Mouse (Mus musculus): ENCODE measurements around the gene Card11.

Card11 gene

DNA sequence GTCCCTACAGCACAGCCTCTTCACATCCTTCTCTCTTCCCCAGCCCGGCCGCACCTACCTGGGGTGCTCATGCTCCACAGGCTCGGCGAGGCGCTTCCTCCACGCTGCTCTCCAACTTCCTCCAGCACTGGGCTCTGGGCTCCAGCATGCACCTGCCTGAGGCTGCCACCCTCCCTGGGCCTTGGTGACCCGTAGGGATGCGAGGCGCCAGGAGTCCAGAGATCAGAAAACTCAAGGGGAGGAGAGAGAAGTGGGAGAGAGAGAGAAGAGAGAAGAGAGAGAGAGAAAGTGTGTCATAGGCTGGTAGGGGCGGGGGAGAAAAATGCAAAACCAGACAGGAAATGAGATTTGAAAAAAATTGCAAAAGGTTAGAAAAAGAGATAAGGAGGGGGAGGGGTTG, at the start of gene Card11:
TSS of gene Card11 (minus strand) at position 234 of the 400 bp plus-strand sequence.
- no peak for DNase-seq (ENCODE audit: low spot score in 2 of 2)

GRCm38 (mm10) chr5:141047651-141048218, 47.4 kb upstream of the Card11 start:
- no peak for DNase-seq (ENCODE audit: low spot score in 2 of 2)

GRCm38 (mm10) chr5:141044976-141045375, 44.6 kb upstream of the Card11 start:
- no peak for DNase-seq (ENCODE audit: low spot score in 2 of 2)

GRCm38 (mm10) chr5:141043654-141044447, 43.5 kb upstream of the Card11 start:
- DNase-seq (ENCODE audit: low spot score in 2 of 2), result peak; percentile 32 to 42

- DNase-seq (ENCODE audit: low spot score in 2 of 2), result no peak
Measured at GRCm38 (mm10) chr5:141042406-141042805, 42.0 kb upstream of the Card11 start.

GRCm38 (mm10) chr5:141040846-141041245, 40.5 kb upstream of the Card11 start:
- no peak for DNase-seq (ENCODE audit: low spot score in 2 of 2)

- DNase-seq (ENCODE audit: low spot score in 2 of 2), result no peak
Measured at GRCm38 (mm10) chr5:141038342-141038741, 38.0 kb upstream of the Card11 start.

GRCm38 (mm10) chr5:141035346-141035745, 35.0 kb upstream of the Card11 start:
- DNase-seq (ENCODE audit: low spot score in 2 of 2), result no peak

- DNase-seq (ENCODE audit: low spot score in 2 of 2), result no peak
Measured at GRCm38 (mm10) chr5:141034301-141034700, 33.9 kb upstream of the Card11 start.

GRCm38 (mm10) chr5:141033001-141033400, 32.6 kb upstream of the Card11 start:
- DNase-seq (ENCODE audit: low spot score in 2 of 2), result no peak

DNA sequence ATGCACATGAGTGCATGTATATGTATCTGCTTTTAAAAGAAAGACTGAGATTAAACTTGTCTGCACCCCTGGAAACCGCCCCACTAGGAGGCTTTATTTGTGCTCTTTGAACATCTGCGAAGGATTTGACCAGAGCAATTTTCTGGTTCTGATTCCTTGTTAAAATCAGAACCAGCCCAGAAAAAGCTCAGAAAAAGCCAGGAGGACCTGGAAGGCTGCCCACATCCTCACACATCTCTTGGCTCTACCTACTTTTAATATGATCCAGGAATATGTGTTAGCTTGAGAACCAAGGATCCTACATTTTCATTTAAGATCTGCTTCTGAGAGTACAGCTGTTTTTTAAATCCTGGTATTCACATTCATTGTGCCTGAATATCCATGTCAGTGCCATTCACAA, 29.0 kb upstream of the Card11 start:
- DNase-seq (ENCODE audit: low spot score in 2 of 2), result peak in 1 of 2 experiments; percentile 56

GRCm38 (mm10) chr5:141025635-141026034, 25.3 kb upstream of the Card11 start:
- DNase-seq (ENCODE audit: low spot score in 2 of 2), result no peak

DNA sequence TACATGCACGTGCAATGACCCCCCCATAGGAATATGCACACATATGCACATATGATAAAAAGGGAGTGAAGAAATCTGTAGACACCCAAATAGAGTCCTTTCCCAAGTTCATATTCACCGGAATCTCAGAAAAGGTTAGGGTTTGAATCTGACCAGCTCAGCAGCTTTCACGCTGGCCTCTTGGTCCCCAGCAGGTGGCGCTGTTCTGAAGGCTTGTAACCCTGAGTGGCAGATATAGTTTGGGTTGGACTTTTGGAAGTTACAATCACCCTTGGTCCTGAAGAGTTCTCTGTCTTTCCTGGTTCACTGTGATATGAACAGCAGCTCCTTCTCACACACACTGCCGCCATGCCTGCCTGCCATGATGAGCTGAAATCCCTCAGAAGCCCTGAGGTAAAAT, 24.1 kb upstream of the Card11 start:
- DNase-seq (ENCODE audit: low spot score in 2 of 2), result no peak

GRCm38 (mm10) chr5:141017927-141018700, 17.7 kb upstream of the Card11 start:
- no peak for DNase-seq (ENCODE audit: low spot score in 2 of 2)

GRCm38 (mm10) chr5:141016082-141016481, 15.7 kb upstream of the Card11 start:
- DNase-seq (ENCODE audit: low spot score in 2 of 2), result no peak

GRCm38 (mm10) chr5:141014216-141014615, 13.8 kb upstream of the Card11 start:
- DNase-seq (ENCODE audit: low spot score in 2 of 2), result no peak

GRCm38 (mm10) chr5:141013465-141013864, 13.1 kb upstream of the Card11 start:
- no peak for DNase-seq (ENCODE audit: low spot score in 2 of 2)

- no peak for DNase-seq (ENCODE audit: low spot score in 2 of 2)
Measured at GRCm38 (mm10) chr5:141005491-141005890, 5.1 kb upstream of the Card11 start.

- DNase-seq (ENCODE audit: low spot score in 2 of 2), result no peak
Measured at GRCm38 (mm10) chr5:141004078-141004763, 3.8 kb upstream of the Card11 start.

DNA sequence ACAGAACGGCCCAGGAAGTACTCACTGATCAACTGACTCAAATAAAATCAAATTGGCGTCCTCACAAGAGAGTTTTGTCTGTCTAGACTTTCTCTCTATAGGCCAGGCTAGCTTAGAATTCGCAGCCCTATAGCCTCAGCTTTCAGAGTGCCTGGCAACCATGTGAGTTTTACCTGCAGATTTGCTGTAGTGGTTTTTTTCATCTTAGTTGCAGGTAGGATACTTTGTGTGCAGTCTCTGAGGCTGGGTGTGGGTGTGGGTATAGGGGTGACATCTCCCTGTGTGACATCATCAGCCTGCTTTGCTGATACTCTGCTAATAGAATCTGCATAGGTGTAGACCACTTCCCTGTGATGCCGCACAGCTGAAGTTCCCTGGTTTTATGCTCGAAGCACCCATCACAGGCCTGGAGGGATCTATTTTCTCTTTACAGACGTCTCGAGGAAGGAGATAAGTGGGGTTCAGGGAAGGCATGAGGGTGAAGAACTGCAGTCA, 1.2 kb downstream of the Card11 start:
- no peak for DNase-seq (ENCODE audit: low spot score in 2 of 2)

GRCm38 (mm10) chr5:140997767-140998166, 2.6 kb downstream of the Card11 start:
- no peak for DNase-seq (ENCODE audit: low spot score in 2 of 2)
